Mouse (Mus musculus) stomach, postnatal 0 days (tissue): ENCODE results near the gene Pgpep1l.

ENCODE experiments used
- CTCF ChIP-seq: IDR thresholded peaks from 2 replicates; pipeline ENCODE4 v1.5.1; 2016; ENCODE audit warnings: antibody characterized with exemption, low read depth, mild to moderate bottlenecking, moderate library complexity
- EP300 ChIP-seq: optimal IDR thresholded peaks from 2 replicates; pipeline ENCODE3; 2016; ENCODE audit warnings: antibody characterized with exemption

- no peak for TF ChIP-seq CTCF
- TF ChIP-seq EP300, result no peak
Observed at GRCm38 (mm10) chr7:68189211-68189610, 74.8 kb downstream of the Pgpep1l start.
